Mouse (Mus musculus) neural tube, embryonic 13.5 days (tissue): ENCODE measurements around the gene Ak5. TPM values are rescaled to one million over a fixed set of nuclear protein-coding genes. Genes with fewer than 3 reads are reported as not detected.

Source experiments
- ATAC-seq: fragments of 200-750 bp; cut with Nextera tagmentation; 2 replicates; pipeline ENCODE4 v1.8.0; 2017; ENCODE audit warnings: low read depth, mild to moderate bottlenecking, moderate TSS enrichment, moderate library complexity
- H3K27ac ChIP-seq: fragments of 300-500 bp; sonication (generic); replicated peaks from 2 replicates; pipeline ENCODE4 v1.5.1; 2015; ENCODE audit warnings: moderate library complexity, mild to moderate bottlenecking, inconsistent platforms
- H3K27me3 ChIP-seq: fragments of 300-500 bp; sonication (generic); 2 replicates; pipeline ENCODE4 v1.6.1; 2015; ENCODE audit warnings: mild to moderate bottlenecking, inconsistent platforms
- H3K36me3 ChIP-seq: fragments of 300-500 bp; sonication (generic); 2 replicates; pipeline ENCODE4 v1.6.1; 2015; ENCODE audit warnings: mild to moderate bottlenecking, inconsistent platforms
- H3K4me1 ChIP-seq: fragments of 300-500 bp; sonication (generic); replicated peaks from 2 replicates; pipeline ENCODE4 v1.6.1; 2015; ENCODE audit warnings: inconsistent platforms
- H3K4me2 ChIP-seq: fragments of 300-500 bp; sonication (generic); 2 replicates; pipeline ENCODE4 v1.6.1; 2015; ENCODE audit warnings: inconsistent platforms, mild to moderate bottlenecking, moderate library complexity
- H3K4me3 ChIP-seq: fragments of 300-500 bp; sonication (generic); 2 replicates; pipeline ENCODE4 v1.5.1; 2015; ENCODE audit warnings: mild to moderate bottlenecking, inconsistent platforms
- H3K9ac ChIP-seq: fragments of 300-500 bp; sonication (generic); 2 replicates; pipeline ENCODE4 v1.6.1; 2015; ENCODE audit warnings: moderate library complexity, mild to moderate bottlenecking, inconsistent platforms
- H3K9me3 ChIP-seq: fragments of 300-500 bp; sonication (generic); 2 replicates; pipeline ENCODE4 v1.6.1; 2016; ENCODE audit warnings: inconsistent platforms
- WGBS: fragments of 180-500 bp; shearing (Covaris S2); methylation state at CpG from one replicate; pipeline ENCODE4 v1.1.7; 2015; 5-methylcytosine and 5-hydroxymethylcytosine counted together
- polyA plus RNA-seq: library from polyadenylated mRNA; unstranded; fragments of >200 nt; fragmentation: Nextera tagmentation; extraction: Ambion mirVana; gene quantifications from 2 replicates; pipeline ENCODE4 v1.2.1, GENCODE M21; 2015

The Ak5 gene
- polyA plus RNA-seq, 1 experiment from 2014 or later = 7.2 TPM

- H3K9me3 ChIP-seq = no peaks in the 10 kb centered on the region
- H3K27ac ChIP-seq = no peak overlapping the region
- H3K4me2 ChIP-seq = no peak overlapping the region
- ATAC-seq = no peak
- no peak overlapping the region for H3K9ac ChIP-seq
- H3K4me1 ChIP-seq = no peaks in the 10 kb centered on the region
- no peak overlapping the region for H3K4me3 ChIP-seq
- H3K27me3 ChIP-seq = no peaks in the 10 kb centered on the region
- H3K36me3 ChIP-seq = peaks cover 13% of the 10 kb centered on the region; the same call in 1 of the 2 replicates
Measured at GRCm38 (mm10) chr3:152435590-152435989, 232.6 kb downstream of the Ak5 start.

DNA sequence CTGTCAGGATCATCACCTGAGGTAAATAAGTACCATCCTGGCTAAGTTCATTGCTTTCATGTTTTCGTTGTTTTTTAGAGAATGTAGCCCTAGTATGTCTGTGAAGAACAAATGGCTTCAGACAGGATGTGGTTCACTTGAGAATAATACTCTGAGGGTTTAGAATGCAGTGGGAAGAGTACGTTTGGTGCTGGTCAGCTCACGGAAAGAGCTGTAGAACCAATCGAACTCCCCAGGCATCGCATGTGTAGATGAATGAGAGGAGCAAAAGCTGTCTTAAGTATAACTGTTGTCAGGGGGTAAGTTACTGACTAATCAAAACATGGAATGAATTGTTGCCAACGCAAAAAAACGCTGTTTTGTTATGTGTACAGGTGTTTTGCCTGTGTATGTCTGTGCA is 235.5 kb downstream of the Ak5 start:
- H3K4me1 ChIP-seq = no peaks in the 10 kb centered on the region
- no peak overlapping the region for H3K4me3 ChIP-seq
- no peak overlapping the region for H3K27ac ChIP-seq
- peaks cover 23% of the 10 kb centered on the region for H3K36me3 ChIP-seq
- no peak for ATAC-seq
- H3K9me3 ChIP-seq = no peaks in the 10 kb centered on the region
- 97% methylated on average over 7 of the region's 7 CpGs for WGBS
- H3K27me3 ChIP-seq = no peaks in the 10 kb centered on the region
- no peak overlapping the region for H3K4me2 ChIP-seq
- no peak overlapping the region for H3K9ac ChIP-seq

DNA sequence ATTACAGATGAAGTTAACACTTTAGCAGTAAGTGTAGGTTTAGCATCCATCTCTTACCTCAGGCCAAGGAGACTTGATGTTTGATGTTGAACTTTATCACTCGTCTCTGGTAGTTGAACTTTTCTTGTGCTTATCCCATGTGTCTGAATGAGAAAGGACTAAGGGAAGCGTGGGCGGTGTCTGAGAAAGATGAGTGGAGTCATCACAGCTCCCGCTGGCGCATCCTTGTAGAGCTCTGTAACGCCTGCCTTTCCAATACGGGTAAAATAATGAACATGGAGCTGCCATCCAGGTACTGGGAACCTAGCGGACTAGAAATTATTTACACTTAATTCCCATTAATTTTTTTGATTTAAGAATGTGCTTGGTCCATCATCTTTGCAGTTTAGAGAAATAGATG is 239.2 kb downstream of the Ak5 start:
- H3K27ac ChIP-seq = no peak overlapping the region
- no peaks in the 10 kb centered on the region for H3K27me3 ChIP-seq
- WGBS = 91% methylated on average over 8 of the region's 8 CpGs
- no peaks in the 10 kb centered on the region for H3K9me3 ChIP-seq
- H3K36me3 ChIP-seq = peaks cover 27% of the 10 kb centered on the region
- ATAC-seq = no peak
- H3K4me3 ChIP-seq = no peak overlapping the region
- H3K4me2 ChIP-seq = no peak overlapping the region
- no peak overlapping the region for H3K9ac ChIP-seq
- no peaks in the 10 kb centered on the region for H3K4me1 ChIP-seq

Other genes with a start within 250 kb of the Ak5 start
- 47.9 and 52.4 TPM in 2 replicates for gene Pigk, start 45.7 kb upstream of the Ak5 start, polyA plus RNA-seq